Mouse (Mus musculus) bone marrow, adult 2 months (tissue): ENCODE results near the gene Astn1. TPM values are rescaled to one million over a fixed set of nuclear protein-coding genes. Genes with fewer than 3 reads are reported as not detected.

ENCODE experiments used
- H3K27ac ChIP-seq: fragments of 200-500 bp; 2 replicates; pipeline ENCODE4 v1.5.1; 2012; ENCODE audit warnings: low read depth, mild to moderate bottlenecking, control low read depth, inconsistent platforms, low read length; ENCODE audit not compliant: control insufficient read depth, poor library complexity, insufficient read depth
- H3K4me1 ChIP-seq: fragments of 200-500 bp; 2 replicates; pipeline ENCODE4 v1.6.1; 2011; ENCODE audit warnings: low read length; ENCODE audit not compliant: control insufficient read depth, insufficient read depth
- H3K4me3 ChIP-seq: fragments of 200-500 bp; replicated peaks from 2 replicates; pipeline ENCODE3; 2011; ENCODE audit warnings: mild to moderate bottlenecking, low read depth, low read length, control low read depth; ENCODE audit not compliant: control insufficient read depth
- CTCF ChIP-seq: fragments of 200-500 bp; IDR thresholded peaks from 2 replicates; pipeline ENCODE4 v1.5.1; 2011; ENCODE audit warnings: low read length, control low read depth; ENCODE audit not compliant: control insufficient read depth, insufficient read depth
- POLR2A ChIP-seq: fragments of 200-500 bp; IDR thresholded peaks from 2 replicates; pipeline ENCODE4 v1.6.1; 2011; ENCODE audit warnings: low read depth, mild to moderate bottlenecking, control low read depth, low read length, borderline replicate concordance; ENCODE audit not compliant: control insufficient read depth
- WGBS: fragments of 180-500 bp; shearing (Covaris S2); methylation state at CpG from one replicate; pipeline ENCODE4 v1.1.7; 2018; 5-methylcytosine and 5-hydroxymethylcytosine counted together
- polyA plus RNA-seq: library from polyadenylated mRNA; stranded (reverse); fragments of >200 nt; gene quantifications from 2 replicates; pipeline ENCODE4 v1.2.4, GENCODE M21; 2011; ENCODE audit warnings: low replicate concordance; ENCODE audit not compliant: missing spikeins, insufficient read depth, insufficient read length

Gene Astn1
- polyA plus RNA-seq, 1 experiment = not detected

DNA sequence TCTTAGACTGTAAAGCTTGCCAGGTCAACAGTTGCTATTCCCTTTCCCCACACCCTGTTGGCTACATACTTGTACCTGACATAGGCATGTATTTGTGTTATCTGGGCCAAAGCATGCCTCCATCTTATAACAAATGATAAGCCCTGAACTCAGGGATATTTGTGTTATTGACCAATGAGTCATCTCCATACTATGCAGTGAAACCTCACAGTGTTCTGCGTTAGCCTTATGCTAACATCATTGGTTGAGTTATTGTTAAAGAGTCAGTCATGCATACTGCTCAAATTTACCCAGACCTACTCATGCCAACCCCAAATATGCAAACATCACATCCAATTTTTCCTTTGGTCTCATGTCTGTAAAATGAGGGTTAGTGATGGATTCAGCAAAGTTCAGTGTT is 339.3 kb downstream of the Astn1 start:
- WGBS = 77% methylated on average over 1 of the region's 1 CpGs
- TF ChIP-seq POLR2A (no peak), CTCF (no peak)
- Histone ChIP-seq H3K4me1 (no peaks in the 10 kb centered on the region), H3K27ac (no peak overlapping the region), H3K4me3 (no peak overlapping the region)

DNA sequence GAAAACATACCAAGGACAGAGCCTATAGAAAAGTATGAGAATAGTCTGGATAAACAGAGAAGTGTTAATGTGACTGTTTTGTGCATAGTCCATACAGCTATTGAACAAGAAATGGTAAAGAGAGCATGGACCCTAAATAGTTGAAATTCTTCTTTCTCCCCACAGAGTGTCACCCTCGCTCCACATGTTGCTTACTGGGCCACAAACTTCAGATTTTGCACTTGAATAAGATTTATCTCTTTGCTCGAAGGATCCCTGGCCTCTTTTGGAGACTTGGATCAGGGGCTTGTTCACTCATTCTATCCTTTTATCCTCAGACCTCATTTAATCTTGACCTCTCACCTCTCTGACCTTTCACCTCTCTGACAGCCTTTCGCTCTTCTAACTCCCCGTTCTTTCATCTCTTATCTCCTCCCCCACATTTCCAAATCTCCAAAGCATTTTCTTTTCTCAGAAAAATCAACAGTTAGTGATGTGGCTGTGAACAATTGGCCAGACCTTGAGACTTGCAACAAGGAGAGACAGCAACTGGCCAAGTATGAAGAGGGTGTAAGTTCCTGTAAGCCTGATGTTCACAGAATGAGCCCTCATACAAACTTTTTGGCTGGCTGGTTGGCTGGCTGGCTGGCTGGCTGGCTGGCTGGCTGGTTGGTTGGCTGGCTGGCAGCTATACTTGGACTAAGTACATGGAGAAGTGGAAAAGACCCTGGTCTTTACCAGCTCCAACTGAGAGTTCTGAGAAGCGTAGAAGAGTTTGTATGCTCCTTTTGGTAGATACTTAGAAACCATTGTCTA is 351.4 kb downstream of the Astn1 start:
- no peaks in the 10 kb centered on the region for H3K4me1 ChIP-seq
- 56% methylated on average over 5 of the region's 5 CpGs for WGBS
- TF ChIP-seq POLR2A = no peak
- no peak for TF ChIP-seq CTCF
- no peak overlapping the region for H3K27ac ChIP-seq
- no peak overlapping the region for H3K4me3 ChIP-seq

DNA sequence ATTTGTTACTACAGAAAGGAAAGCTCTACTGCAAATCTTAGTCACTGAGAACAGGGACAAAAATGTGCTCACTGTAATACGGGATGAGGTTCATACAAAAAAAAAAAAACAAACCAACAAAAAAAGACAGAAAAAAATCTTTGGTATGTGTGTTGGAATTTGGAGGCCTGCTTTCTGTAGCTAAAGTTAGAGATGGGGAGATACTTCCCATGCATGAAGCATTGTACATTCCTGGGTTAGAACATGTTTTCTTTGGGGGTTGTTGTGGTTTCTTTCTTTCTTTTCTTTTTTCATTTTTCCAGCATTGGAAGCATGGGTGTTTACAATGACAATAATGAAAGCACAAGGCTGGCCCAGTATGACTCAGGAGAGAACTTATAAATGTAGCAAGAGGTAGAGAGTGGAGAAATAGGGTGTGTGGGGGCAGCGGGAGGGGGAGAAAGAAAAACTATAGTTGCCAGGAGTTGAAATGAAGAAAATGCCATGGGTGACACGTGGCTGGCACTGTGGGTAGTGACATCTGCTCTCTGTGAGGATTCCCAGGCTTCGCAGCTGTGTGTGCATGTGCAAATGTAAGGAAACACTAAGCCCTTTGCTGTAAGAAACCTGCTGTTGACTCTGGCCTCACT is 370.9 kb downstream of the Astn1 start:
- 54% methylated on average over 4 of the region's 4 CpGs for WGBS
- Histone ChIP-seq H3K27ac (no peak overlapping the region), H3K4me3 (no peak overlapping the region), H3K4me1 (no peaks in the 10 kb centered on the region)
- TF ChIP-seq POLR2A = no peak
- TF ChIP-seq CTCF = no peak

- WGBS = 62% methylated on average over 5 of the region's 5 CpGs
- no peak for TF ChIP-seq POLR2A
- Histone ChIP-seq H3K4me3 (no peak overlapping the region), H3K27ac (no peak overlapping the region), H3K4me1 (no peaks in the 10 kb centered on the region)
Observed at GRCm38 (mm10) chr1:158739132-158739919, 377.3 kb downstream of the Astn1 start.

DNA sequence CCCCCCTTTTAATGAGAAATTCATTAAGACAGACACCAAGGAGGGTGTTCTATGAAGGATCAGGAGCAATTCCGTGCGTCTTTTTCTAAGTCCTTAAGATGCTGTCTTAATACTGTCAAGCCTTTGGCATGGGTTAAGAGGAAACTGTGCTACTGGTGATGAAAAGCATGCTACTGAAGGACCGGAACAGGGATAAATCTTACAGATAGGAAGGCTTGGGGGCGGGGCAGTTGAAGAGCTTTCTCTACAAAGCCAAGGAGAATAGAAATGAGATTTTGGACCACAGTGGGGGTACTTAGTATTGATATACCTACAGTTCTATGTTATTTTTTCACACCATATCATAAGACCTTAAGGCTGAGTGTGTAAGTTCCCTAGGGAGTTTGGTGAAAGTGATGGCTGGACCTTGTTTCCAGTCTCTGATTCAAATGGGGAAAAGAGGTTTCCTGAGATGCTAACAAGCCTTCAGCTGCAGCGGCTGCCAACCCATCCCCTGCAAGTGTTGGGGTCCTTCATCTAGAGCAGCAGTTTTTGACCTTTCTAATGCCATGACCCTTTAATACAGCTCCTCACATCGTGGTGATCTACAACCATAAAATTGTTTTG is 378.2 kb downstream of the Astn1 start:
- no peak overlapping the region for H3K4me3 ChIP-seq
- no peaks in the 10 kb centered on the region for H3K4me1 ChIP-seq
- no peak overlapping the region for H3K27ac ChIP-seq
- TF ChIP-seq CTCF = no peak
- no peak for TF ChIP-seq POLR2A
- 76% methylated on average over 6 of the region's 6 CpGs for WGBS

GRCm38 (mm10) chr1:158740949-158741348 is 378.9 kb downstream of the Astn1 start:
- no peak overlapping the region for H3K27ac ChIP-seq
- no peak overlapping the region for H3K4me3 ChIP-seq
- no peaks in the 10 kb centered on the region for H3K4me1 ChIP-seq
- no peak for TF ChIP-seq CTCF
- no peak for TF ChIP-seq POLR2A
- 78% methylated on average over 5 of the region's 5 CpGs for WGBS

Other genes with a start within 250 kb of the Astn1 start
- gene Brinp2, start 5.9 kb upstream of the Astn1 start, polyA plus RNA-seq = 0.35 and 1.5 TPM in 2 replicates